Mouse (Mus musculus) C2C12 (cell line): ENCODE data around the gene Erbb2.

Experiments used
- CTCF ChIP-seq: IDR thresholded peaks from one replicate; pipeline ENCODE4 v1.5.1; 2011; ENCODE audit not compliant: control insufficient read depth, insufficient read depth, insufficient read length
- MYOD1 ChIP-seq: IDR thresholded peaks from one replicate; pipeline ENCODE4 v1.6.1; 2011; ENCODE audit warnings: low read depth; ENCODE audit not compliant: control insufficient read depth, insufficient read length
- MYOG ChIP-seq: IDR thresholded peaks from one replicate; pipeline ENCODE4 v1.6.1; 2011; ENCODE audit not compliant: control insufficient read depth, insufficient read length; ENCODE audit errors: extremely low read depth
- USF1 ChIP-seq: IDR thresholded peaks from one replicate; pipeline ENCODE4 v1.6.1; 2011; ENCODE audit warnings: low read depth, mild to moderate bottlenecking, control low read depth, moderate library complexity

DNA sequence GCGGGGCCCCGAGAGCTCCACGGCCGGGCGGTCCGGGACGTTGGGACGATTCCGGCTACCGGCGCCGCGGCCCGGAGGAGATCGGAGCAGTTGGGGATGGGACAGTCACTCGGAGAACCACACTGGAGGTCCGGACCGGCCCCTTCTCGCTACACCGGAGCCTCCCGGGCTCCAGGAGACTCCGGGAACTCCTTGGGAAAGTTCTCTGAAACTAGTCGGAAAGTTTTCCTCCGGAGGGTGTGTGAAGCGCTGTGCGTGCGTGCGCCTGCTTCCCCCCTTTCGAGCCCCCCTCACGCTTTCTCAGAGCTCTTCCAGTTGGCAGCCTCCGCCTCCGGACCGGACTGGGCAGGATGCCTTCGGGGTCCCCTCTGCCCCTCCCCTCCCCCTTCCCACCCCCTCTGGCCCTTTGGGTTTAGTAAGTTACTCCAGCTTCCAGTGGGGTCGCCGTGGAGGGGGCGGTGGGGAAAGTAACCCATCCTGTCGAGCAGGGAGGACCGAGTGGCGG lies 579 bp downstream of the Erbb2 start:
- TF ChIP-seq CTCF, result no peak
- no peak for TF ChIP-seq MYOG
- no peak for TF ChIP-seq MYOD1
- TF ChIP-seq USF1, result no peak
